Mouse (Mus musculus) neural tube, embryonic 14.5 days (tissue): Measurements from ENCODE around the gene Cplx3. TPM values are rescaled to one million over a fixed set of nuclear protein-coding genes. Genes with fewer than 3 reads are reported as not detected.

Experiments
- ATAC-seq: fragments of 200-750 bp; cut with Nextera tagmentation; 2 replicates; pipeline ENCODE4 v1.8.0; 2017; ENCODE audit warnings: low read depth, mild to moderate bottlenecking, moderate TSS enrichment, moderate library complexity
- H3K27ac ChIP-seq: fragments of 300-500 bp; sonication (generic); 2 replicates; pipeline ENCODE4 v1.5.1; 2014; ENCODE audit warnings: low read depth, mild to moderate bottlenecking, control low read depth, low read length, moderate library complexity, mixed read lengths
- H3K27me3 ChIP-seq: fragments of 300-500 bp; sonication (generic); 2 replicates; pipeline ENCODE4 v1.6.1; 2014; ENCODE audit warnings: low read length; ENCODE audit not compliant: control insufficient read depth, insufficient read depth
- H3K36me3 ChIP-seq: fragments of 300-500 bp; sonication (generic); 2 replicates; pipeline ENCODE4 v1.6.1; 2014; ENCODE audit warnings: low read length, mixed read lengths; ENCODE audit not compliant: control insufficient read depth, insufficient read depth
- H3K4me1 ChIP-seq: fragments of 300-500 bp; sonication (generic); 2 replicates; pipeline ENCODE4 v1.6.1; 2014; ENCODE audit warnings: low read length; ENCODE audit not compliant: control insufficient read depth, insufficient read depth
- H3K4me2 ChIP-seq: fragments of 300-500 bp; sonication (generic); 2 replicates; pipeline ENCODE4 v1.6.1; 2014; ENCODE audit warnings: mild to moderate bottlenecking, low read depth, low read length, control low read depth
- H3K4me3 ChIP-seq: fragments of 300-500 bp; sonication (generic); 2 replicates; pipeline ENCODE4 v1.5.1; 2014; ENCODE audit warnings: low read depth, low read length, control low read depth, mixed read lengths
- H3K9ac ChIP-seq: fragments of 300-500 bp; sonication (generic); replicated peaks from 2 replicates; pipeline ENCODE4 v1.6.1; 2014; ENCODE audit warnings: low read depth, mild to moderate bottlenecking, control low read depth, low read length, mixed read lengths
- H3K9me3 ChIP-seq: fragments of 300-500 bp; sonication (generic); 2 replicates; pipeline ENCODE4 v1.6.1; 2016; ENCODE audit warnings: low read length; ENCODE audit not compliant: control insufficient read depth
- WGBS: fragments of 180-500 bp; shearing (Covaris S2); extraction: QIAGEN DNeasy Blood & Tissue Kit; methylation state at CpG from one replicate; pipeline ENCODE4 v1.1.7; 2014; 5-methylcytosine and 5-hydroxymethylcytosine counted together
- polyA plus RNA-seq: library from polyadenylated mRNA; unstranded; fragments of >200 nt; fragmentation: Nextera tagmentation; extraction: Ambion mirVana; gene quantifications from 2 replicates; pipeline ENCODE4 v1.2.1, GENCODE M21; 2014

Gene Cplx3
- polyA plus RNA-seq, 1 experiment from 2014 or later: 0.13 TPM

GRCm38 (mm10) chr9:57641022-57641421 is 34.9 kb upstream of the Cplx3 start:
- peaks cover 67% of the 10 kb centered on the region for H3K4me1 ChIP-seq
- peak overlapping the region; percentile 30; the same call in 1 of the 2 replicates for H3K4me2 ChIP-seq
- no peak for ATAC-seq
- H3K36me3 ChIP-seq: no peaks in the 10 kb centered on the region
- H3K27ac ChIP-seq: no peak overlapping the region; the same call in 1 of the 2 replicates
- no peaks in the 10 kb centered on the region; the same call in 1 of the 2 replicates for H3K27me3 ChIP-seq
- H3K9ac ChIP-seq: peak overlapping the region; percentile 28; the same call in 1 of the 2 replicates
- WGBS: 67% methylated on average over 1 of the region's 1 CpGs
- H3K4me3 ChIP-seq: no peak overlapping the region
- no peaks in the 10 kb centered on the region for H3K9me3 ChIP-seq

DNA sequence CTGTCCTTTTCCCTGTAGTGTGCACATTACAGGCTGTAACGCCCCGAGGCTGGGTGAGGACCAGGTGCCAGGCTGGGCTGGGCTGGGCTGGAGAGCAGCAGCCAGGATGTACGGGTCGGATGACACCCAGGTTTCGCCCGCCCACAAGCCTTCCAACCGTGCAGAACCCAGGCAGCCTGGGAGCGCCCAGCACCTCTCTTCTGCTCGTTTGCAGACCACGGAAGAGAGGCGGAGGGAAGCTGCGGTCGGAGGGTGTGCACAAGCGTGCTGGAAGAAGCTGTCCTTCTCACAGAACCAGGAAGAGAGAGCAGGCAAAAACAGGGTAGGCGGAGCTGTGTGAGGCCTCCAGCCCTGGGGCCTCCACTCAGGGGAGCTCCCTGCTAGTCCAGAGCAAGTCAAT is 34.3 kb upstream of the Cplx3 start:
- Histone ChIP-seq H3K4me2 (peak overlapping the region; percentile 30; the same call in 1 of the 2 replicates), H3K4me1 (peaks cover 67% of the 10 kb centered on the region), H3K36me3 (no peaks in the 10 kb centered on the region), H3K4me3 (no peak overlapping the region), H3K9ac (peak overlapping the region; percentile 28; the same call in 1 of the 2 replicates), H3K9me3 (no peaks in the 10 kb centered on the region), H3K27me3 (no peaks in the 10 kb centered on the region; the same call in 1 of the 2 replicates), H3K27ac (no peak overlapping the region)
- no peak for ATAC-seq
- 24% methylated on average over 15 of the region's 15 CpGs for WGBS

GRCm38 (mm10) chr9:57639661-57640328 is 33.7 kb upstream of the Cplx3 start:
- WGBS: 69% methylated on average over 5 of the region's 5 CpGs
- Histone ChIP-seq H3K27ac (no peak overlapping the region), H3K4me2 (peak overlapping the region; percentile 30; the same call in 1 of the 2 replicates), H3K9me3 (no peaks in the 10 kb centered on the region), H3K4me3 (no peak overlapping the region), H3K36me3 (no peaks in the 10 kb centered on the region), H3K27me3 (no peaks in the 10 kb centered on the region), H3K9ac (0 out of 2 replicates have a peak overlapping the region, but pooled peaks have one; percentile 28), H3K4me1 (peaks cover 67% of the 10 kb centered on the region)
- no peak for ATAC-seq

GRCm38 (mm10) chr9:57638651-57639459 is 32.8 kb upstream of the Cplx3 start:
- Histone ChIP-seq H3K9ac (no peak overlapping the region), H3K27ac (no peak overlapping the region), H3K27me3 (no peaks in the 10 kb centered on the region), H3K4me3 (no peak overlapping the region), H3K4me2 (no peak overlapping the region), H3K4me1 (peaks cover 61% of the 10 kb centered on the region), H3K36me3 (no peaks in the 10 kb centered on the region), H3K9me3 (no peaks in the 10 kb centered on the region)
- ATAC-seq: no peak; the same call in 1 of the 2 replicates
- 33% methylated on average over 8 of the region's 8 CpGs for WGBS

DNA sequence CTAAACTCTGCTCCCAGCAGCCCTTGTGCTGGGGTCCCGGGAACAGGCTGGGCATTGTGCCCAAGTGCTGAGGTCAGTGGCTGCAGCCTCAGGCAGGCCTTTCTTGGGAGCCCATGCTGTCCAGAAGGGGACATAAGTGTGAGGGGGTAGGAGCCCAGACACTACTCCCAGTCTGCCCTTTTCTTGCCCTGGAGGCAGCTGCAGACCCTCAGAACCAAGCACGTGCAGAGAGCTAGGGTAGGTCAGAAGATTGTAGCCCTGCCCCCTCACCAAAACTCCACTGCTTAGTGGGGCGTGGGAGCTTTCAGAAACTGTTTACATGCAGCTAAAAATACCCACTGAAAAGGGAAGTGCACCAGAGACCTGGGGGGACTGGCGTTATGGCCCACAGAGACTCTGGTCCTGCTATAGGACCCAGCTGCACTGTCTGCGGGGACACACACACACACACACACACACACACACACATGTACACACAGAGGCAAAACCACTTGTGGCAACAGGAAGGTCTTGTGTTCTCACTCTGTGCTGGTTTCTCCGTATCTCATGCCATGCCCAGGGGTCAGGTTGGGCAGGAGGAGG is 31.8 kb upstream of the Cplx3 start:
- no peak overlapping the region for H3K9ac ChIP-seq
- H3K27me3 ChIP-seq: no peaks in the 10 kb centered on the region
- peak overlapping the region; percentile 35; the same call in 1 of the 2 replicates for H3K27ac ChIP-seq
- no peaks in the 10 kb centered on the region for H3K9me3 ChIP-seq
- ATAC-seq: no peak; the same call in 1 of the 2 replicates
- H3K4me1 ChIP-seq: peaks cover 51% of the 10 kb centered on the region
- no peaks in the 10 kb centered on the region for H3K36me3 ChIP-seq
- H3K4me2 ChIP-seq: 0 out of 2 replicates have a peak overlapping the region, but pooled peaks have one; percentile 8
- H3K4me3 ChIP-seq: no peak overlapping the region
- WGBS: 51% methylated on average over 6 of the region's 6 CpGs

GRCm38 (mm10) chr9:57637272-57637671 is 31.2 kb upstream of the Cplx3 start:
- Histone ChIP-seq H3K36me3 (no peaks in the 10 kb centered on the region), H3K27me3 (no peaks in the 10 kb centered on the region), H3K4me2 (no peak overlapping the region), H3K27ac (peak overlapping the region; percentile 45; the same call in 1 of the 2 replicates), H3K4me3 (no peak overlapping the region), H3K9me3 (no peaks in the 10 kb centered on the region), H3K4me1 (peaks cover 45% of the 10 kb centered on the region), H3K9ac (no peak overlapping the region)
- 72% methylated on average over 3 of the region's 3 CpGs for WGBS
- ATAC-seq: no peak

DNA sequence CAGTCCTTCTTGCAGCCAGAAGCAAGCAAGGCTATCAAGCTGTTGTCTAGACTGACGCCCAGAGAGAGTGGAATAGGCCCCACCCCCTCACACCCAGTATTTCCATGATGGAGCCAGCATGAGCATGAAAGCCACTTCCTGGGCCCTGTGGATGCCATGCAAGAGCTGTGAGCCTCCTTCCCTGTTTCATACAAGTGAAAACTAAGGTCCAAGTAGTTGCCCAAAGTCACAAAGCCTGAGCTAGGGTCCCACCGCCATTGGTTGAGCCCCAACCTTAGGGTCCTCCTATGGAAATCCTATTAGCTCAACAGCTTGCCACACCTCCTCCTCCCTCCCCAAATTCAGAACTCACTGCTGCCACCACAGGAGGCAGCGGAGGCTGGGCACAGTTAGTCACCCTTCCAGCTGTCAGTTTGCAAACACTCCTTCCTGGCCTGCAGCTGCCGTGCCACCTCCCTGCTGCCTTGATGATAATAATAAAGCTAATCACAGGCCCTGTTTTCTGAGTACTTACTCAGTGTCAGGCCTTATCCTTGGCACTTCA is 27.5 kb upstream of the Cplx3 start:
- Histone ChIP-seq H3K9me3 (no peaks in the 10 kb centered on the region), H3K4me1 (peaks cover 16% of the 10 kb centered on the region), H3K4me2 (no peak overlapping the region), H3K4me3 (no peak overlapping the region), H3K9ac (no peak overlapping the region), H3K36me3 (peaks cover 25% of the 10 kb centered on the region), H3K27ac (no peak overlapping the region), H3K27me3 (no peaks in the 10 kb centered on the region)
- WGBS: 45% methylated on average over 4 of the region's 4 CpGs
- no peak for ATAC-seq

DNA sequence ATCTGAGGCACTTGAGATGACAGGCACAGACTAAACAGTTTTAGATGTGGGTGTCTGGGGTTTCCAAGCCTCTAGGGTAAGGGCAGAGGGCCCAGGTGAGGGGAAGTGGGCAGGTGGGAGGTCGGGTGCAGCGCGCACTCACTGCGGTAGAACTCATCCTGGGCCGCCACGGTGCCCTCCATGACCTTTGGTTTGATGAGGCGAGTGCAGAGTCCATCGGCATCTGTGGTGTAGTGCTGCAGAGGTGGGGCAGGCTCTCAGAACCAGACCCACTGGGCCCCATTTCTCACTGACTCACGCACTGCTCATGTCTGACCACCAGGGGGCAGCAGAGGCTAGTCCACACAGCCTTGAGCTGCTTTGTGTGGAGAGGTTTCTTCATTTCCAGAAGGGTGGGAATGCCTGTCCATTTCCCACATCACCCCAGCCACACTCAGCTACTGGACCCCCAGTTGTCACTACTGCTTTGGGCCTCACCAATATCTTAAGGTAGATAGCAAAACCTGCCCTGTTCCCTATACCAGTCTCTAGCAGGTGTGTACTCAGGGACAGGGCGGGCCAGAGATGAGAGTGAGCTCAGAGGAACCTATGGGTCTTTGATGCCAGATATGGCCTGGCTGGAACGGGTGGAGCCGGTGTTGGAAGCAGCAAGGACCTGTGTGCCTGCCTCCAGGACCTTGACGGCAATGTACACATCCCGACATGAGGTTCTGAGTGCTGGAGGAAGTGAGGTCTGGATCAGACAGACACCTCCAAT is 23.2 kb upstream of the Cplx3 start:
- 68% methylated on average over 14 of the region's 14 CpGs for whole genome bisulfite sequencing
- no peak overlapping the region for H3K9ac ChIP-seq
- no peaks in the 10 kb centered on the region for H3K4me1 ChIP-seq
- no peak overlapping the region for H3K4me2 ChIP-seq
- H3K4me3 ChIP-seq: no peak overlapping the region
- H3K36me3 ChIP-seq: peaks cover 54% of the 10 kb centered on the region
- no peak overlapping the region for H3K27ac ChIP-seq
- peak; percentile 75 for ATAC-seq
- H3K27me3 ChIP-seq: no peaks in the 10 kb centered on the region
- no peaks in the 10 kb centered on the region for H3K9me3 ChIP-seq
